Mouse (Mus musculus): ENCODE results near the gene Elf2.

DNA sequence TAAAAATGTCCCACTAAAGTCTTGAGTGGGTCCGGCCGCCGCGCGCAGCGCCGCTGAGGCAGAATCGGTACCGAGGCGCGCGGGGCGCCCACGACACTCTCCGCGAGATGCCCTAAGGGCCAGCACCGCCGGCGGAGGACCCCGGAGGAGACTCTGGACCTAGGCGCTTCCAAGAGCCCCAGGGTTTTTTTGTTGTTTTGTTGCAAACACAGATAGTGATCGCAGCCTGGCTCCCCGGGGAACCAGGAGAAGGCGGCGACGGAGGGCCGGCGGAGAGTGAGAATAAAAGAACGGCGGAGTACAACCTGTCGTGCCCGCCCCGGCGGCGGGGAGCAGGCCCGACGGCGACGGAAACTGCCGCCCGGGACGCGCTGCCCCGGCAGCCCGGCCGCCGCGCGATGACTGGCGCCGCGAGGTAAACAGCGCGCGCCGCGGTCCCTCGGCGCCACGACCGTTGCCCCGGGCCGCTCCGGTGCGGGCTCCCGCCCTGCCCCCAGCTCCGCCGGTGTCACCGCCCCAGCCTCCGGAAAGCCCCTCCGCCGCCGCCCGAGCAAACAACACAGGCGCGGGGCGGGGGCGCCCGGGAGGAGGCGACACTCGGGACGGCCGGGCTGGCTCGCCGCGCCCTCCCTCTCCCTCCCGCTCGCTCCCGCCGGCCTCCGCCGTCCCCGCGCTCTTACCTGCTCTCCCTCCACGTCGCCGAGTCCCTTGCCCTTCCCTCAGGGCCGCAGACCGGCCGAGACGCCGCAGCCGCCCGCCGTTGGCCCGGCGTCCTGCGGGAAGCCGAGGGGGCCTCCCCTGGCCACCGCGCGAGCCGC lies 520 bp downstream of the Elf2 start:
- TF ChIP-seq CTCF (IDR thresholded peaks at IDR 0.05; ENCODE audit: borderline replicate concordance, insufficient read depth, low read depth, low read length) = no peak
- no peak for TF ChIP-seq POLR2A (IDR thresholded peaks at IDR 0.05; ENCODE audit: borderline replicate concordance, insufficient read depth, low read length)
